Mouse (Mus musculus) myocyte (in vitro differentiated cells): ENCODE data around the gene Xrcc3.

Source experiments
- CEBPB ChIP-seq: IDR thresholded peaks from 2 replicates; pipeline ENCODE4 v1.6.1; 2011; ENCODE audit warnings: mild to moderate bottlenecking, moderate library complexity; ENCODE audit not compliant: poor library complexity, insufficient read depth, severe bottlenecking
- MAX ChIP-seq: IDR thresholded peaks from one replicate; pipeline ENCODE4 v1.6.1; 2011; ENCODE audit warnings: low read depth, mild to moderate bottlenecking, control low read depth
- MYOD1 ChIP-seq, 3 experiments: IDR thresholded peaks; one replicate each; pipeline ENCODE4 v1.6.1; 2011; ENCODE audit warnings: control low read depth in 2 of 3, low read depth in 2 of 3, mild to moderate bottlenecking in 2 of 3, moderate library complexity in 1 of 3; ENCODE audit not compliant: insufficient read length in 2 of 3, control insufficient read depth in 1 of 3
- MYOG ChIP-seq, 3 experiments: IDR thresholded peaks; one replicate each; pipeline ENCODE4 v1.6.1; 2011; ENCODE audit warnings: control low read depth in 2 of 3, low read depth in 2 of 3, mild to moderate bottlenecking in 2 of 3; ENCODE audit not compliant: insufficient read length in 2 of 3, control insufficient read depth in 1 of 3, insufficient read depth in 1 of 3
- POLR2A ChIP-seq: IDR thresholded peaks from one replicate; pipeline ENCODE4 v1.6.1; 2011; ENCODE audit warnings: low read depth, mild to moderate bottlenecking, control low read depth, moderate library complexity; ENCODE audit not compliant: insufficient read length
- POLR2AphosphoS2 ChIP-seq: IDR thresholded peaks from one replicate; pipeline ENCODE4 v1.6.1; 2011; ENCODE audit warnings: low read depth, control low read depth; ENCODE audit not compliant: insufficient read length
- USF1 ChIP-seq: IDR thresholded peaks from one replicate; pipeline ENCODE4 v1.6.1; 2011; ENCODE audit warnings: low read depth, mild to moderate bottlenecking, control low read depth, moderate library complexity

DNA sequence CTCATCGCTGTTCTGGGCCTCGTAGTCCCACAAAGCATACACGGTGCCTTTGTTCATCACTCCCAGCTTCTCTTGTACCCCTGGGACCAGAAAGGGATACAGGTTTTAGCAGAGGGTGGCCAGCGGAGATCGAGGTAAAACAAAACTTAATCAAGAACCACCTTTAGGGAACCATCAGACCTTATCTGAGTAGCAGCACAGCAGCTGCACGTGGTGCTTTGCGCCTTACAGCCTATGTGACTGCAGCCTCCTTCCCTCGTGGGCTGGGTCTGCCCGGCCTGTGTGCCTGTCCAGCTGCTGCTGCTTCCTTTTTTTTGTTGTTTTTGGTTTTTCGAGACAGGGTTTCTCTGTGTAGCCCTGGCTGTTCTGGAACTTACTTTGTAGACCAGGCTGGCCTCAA, 16.7 kb upstream of the Xrcc3 start:
- TF ChIP-seq CEBPB = no peak
- TF ChIP-seq POLR2AphosphoS2 = no peak
- TF ChIP-seq USF1 = no peak
- no peak for TF ChIP-seq POLR2A
- TF ChIP-seq MAX = no peak
- TF ChIP-seq MYOD1 (IDR thresholded peaks at IDR 0.05; ENCODE audit: control insufficient read depth in 1 of 3, insufficient read length in 2 of 3, low read depth in 2 of 3) = no peak
- TF ChIP-seq MYOG (IDR thresholded peaks at IDR 0.05; ENCODE audit: control insufficient read depth in 1 of 3, insufficient read depth in 1 of 3, insufficient read length in 2 of 3, low read depth in 2 of 3) = no peak
